Mouse (Mus musculus): ENCODE data around the gene Smndc1.

Gene Smndc1

GRCm38 (mm10) chr19:53389851-53390431 is 437 bp downstream of the Smndc1 start:
- no peak for DNase-seq (ENCODE audit: low spot score in 2 of 2)

DNA sequence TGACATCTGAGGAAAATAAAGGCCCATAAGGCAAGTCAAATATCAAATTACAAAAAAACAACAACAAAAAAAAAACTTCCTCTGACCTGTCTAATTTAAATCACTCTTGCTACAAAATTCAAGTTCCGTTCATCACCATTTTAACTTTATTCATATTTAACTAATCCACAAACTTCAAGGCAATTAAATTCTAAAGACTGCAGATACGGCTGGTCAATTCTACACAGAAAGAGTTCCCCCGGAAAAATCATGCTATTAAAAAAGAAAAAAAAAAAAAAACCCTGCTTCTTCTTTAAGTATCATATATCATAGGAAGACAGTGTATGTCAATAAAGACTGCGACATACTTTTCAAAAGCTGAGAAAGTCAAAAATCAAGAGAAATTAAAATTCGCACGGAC is 961 bp downstream of the Smndc1 start:
- no peak for DNase-seq (ENCODE audit: low spot score in 2 of 2)

GRCm38 (mm10) chr19:53383336-53383735 is 7.0 kb downstream of the Smndc1 start:
- DNase-seq (ENCODE audit: low spot score in 2 of 2): no peak

DNA sequence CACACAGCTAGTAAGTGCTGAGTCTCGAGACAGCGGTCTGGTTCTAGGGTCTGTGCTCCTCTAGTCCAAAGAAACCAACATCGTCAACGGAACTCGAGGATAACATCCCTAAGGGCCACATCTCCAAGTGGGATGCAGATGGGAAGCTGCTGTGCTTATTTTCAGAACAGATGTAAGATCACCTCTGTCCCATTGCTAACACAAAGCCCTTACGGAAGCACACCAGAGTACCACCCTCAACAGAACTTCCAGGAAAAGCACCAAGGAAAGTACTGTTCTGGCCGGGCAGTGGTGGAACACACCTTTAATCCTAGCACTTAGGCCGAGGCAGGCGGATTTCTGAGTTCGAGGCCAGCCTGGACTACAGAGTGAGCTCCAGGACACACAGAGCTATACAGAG is 12.0 kb downstream of the Smndc1 start:
- DNase-seq (ENCODE audit: low spot score in 2 of 2): no peak

GRCm38 (mm10) chr19:53377652-53378051 is 12.7 kb downstream of the Smndc1 start:
- DNase-seq (ENCODE audit: low spot score in 2 of 2): no peak

- no peak for DNase-seq (ENCODE audit: low spot score in 2 of 2)
These were observed 14.6 kb downstream of the Smndc1 start for GRCm38 (mm10) chr19:53375816-53376215.

- no peak for DNase-seq (ENCODE audit: low spot score in 2 of 2)
These were observed 15.1 kb downstream of the Smndc1 start for GRCm38 (mm10) chr19:53375299-53375698.

DNA sequence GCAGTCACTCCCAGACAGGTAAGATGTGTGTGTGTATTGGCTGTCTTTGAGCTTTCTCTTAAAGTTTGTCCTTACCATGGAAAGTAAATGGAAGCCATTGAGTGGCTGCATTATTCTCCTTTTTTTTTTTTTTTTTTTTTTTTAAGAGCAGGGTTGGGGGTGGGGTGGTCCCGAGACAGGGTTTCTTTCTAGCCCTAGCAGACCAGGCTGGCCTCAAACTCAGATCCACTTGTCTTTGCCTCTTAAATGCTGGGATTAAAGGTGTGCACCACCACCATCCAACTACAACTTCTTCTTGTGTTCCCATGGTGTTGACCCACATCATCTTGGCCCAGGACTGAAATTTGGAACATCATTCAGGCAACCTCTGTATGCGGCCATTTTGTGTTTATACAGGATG is 16.8 kb downstream of the Smndc1 start:
- DNase-seq (ENCODE audit: low spot score in 2 of 2): no peak

GRCm38 (mm10) chr19:53371666-53372065 is 18.7 kb downstream of the Smndc1 start, which contains the start of gene Gm10197:
TSS of gene Gm10197 (minus strand) at chr19:53371766.
- DNase-seq (ENCODE audit: low spot score in 2 of 2): no peak

DNA sequence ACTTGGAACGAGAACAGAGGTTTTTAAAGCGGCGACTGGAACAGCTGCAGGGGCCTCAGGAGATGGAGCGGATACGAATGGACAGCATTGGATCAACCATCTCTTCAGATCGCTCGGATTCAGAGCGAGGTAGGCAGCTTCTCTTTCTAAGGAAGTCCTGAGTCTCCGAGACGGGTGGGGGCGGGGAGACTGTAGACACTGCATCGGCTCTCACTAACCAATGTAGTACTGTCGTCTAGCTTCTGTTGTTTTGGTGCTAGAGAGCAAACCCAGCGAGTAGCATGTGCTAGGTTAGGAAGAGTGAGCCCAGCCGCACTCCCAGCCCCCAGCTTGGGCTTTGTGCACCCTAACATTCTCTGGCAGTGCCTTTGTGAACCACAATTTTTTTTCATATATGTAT is 20.1 kb downstream of the Smndc1 start:
- no peak for DNase-seq (ENCODE audit: low spot score in 2 of 2)

- peak; percentile 86 to 91 for DNase-seq (ENCODE audit: low spot score in 2 of 2)
These were observed 20.8 kb downstream of the Smndc1 start for GRCm38 (mm10) chr19:53369469-53370043.

DNA sequence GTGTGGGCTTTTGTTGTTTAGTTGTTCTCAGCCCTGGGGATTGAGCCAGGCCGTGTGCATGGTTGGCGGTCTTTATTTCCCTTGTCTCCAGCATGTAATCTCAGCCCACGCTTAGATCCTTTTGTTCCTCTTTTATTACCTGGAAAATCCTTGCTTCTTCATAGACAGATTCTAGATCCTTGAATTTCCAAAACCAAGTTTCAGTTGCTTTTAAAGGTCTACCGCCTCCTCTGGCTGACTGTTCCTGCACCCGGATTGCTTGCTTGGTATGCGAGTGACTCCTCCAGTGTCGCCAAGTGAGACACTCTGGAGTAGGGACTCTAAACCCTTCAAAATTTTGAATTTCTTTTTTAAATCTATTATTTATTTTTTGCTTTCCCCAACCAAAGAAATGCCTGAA is 23.5 kb downstream of the Smndc1 start:
- DNase-seq (ENCODE audit: low spot score in 2 of 2): no peak

DNA sequence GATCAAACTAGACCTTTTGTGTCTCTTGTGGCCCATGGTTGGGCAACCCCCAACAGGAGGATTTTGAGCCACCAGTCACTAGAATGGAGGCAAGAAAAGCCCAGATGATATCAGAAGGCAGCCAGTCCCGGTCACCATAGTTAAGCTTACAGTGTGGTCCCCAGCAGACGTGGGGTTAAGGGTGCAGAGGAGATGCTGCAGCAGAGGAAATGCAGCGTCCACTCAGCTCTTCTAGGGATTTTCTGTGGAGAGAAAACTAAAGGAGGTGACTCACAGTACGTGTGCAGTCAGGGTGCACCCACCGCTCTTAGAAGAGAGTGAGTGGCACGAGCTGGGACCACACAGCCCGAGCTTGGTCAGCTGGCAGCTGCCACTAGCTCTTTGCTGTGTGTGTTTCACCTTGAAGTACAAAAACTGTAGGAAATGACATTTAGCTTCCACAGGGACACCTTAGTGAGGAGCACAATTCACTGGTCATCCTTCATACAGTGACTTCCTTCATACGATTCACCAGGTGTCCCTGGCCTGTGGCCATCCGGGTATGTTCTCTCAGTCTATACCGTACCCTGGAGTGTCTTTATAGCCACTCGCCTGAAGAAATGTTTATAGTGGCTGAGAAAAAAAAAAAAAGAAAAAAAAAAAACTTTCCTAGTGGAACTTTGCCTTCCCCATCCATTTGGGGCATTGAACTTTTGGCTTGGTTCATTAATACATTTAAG is 24.2 kb downstream of the Smndc1 start:
- DNase-seq (ENCODE audit: low spot score in 2 of 2): no peak

DNA sequence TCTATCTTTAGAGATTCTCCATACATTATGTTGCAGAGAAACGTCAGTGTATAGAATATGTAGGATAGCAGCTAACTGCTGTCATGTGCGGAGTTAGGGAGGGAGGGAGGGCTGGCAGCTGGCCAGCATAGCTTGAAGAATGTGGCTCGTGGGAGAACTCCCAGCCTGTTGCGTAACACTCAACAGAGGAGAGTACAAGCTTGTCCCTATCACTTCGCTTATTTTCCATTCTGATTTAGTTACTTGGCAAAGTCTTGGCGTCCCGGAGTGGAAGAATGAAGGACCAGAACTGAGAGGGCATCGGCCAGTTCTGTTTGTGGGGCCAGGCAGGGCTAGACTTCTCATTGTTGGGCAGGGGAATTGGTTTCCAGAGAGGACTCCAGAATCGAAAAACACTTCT is 25.4 kb downstream of the Smndc1 start:
- DNase-seq (ENCODE audit: low spot score in 2 of 2): peak; percentile 75 to 85

DNA sequence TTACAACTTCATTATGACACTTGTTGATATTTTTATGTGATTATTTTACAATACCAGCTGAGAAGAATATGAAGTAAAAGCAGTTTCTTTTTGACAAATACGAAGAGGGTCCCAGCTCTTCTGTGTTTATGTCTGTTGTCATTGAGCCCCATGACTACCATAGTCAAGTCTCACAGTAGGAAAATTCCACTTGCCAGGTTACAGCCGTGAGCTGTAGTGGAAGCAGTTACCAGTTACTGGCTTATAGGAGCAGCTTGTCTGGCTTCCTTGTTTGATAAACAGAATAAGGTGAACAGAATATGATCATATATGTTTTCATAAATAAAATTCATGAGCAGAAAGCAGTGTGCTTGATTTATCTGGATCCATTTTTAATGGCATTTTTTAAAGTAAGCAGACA is 25.8 kb downstream of the Smndc1 start:
- no peak for DNase-seq (ENCODE audit: low spot score in 2 of 2)

DNA sequence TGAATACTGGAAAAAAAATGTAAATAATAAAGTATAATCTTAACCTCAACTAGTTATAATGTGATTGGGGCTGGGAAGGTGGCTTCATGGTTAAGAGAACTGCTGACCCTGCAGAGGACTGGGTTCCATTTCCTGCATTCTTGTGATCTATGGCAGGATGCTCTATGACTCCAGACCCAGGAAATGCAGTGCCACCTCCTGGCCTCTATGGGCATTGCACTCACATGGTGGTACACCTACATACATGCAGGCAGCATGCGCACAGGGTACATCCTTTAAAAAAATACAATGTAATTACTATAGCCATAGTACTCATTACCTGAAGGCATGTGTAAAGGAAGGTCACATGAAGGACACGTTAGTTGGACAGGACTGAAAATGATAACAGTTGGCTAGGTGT is 27.4 kb downstream of the Smndc1 start:
- no peak for DNase-seq (ENCODE audit: low spot score in 2 of 2)

- DNase-seq (ENCODE audit: low spot score in 2 of 2): peak; percentile 45 to 64
These were observed 30.0 kb downstream of the Smndc1 start for GRCm38 (mm10) chr19:53360265-53360958.

DNA sequence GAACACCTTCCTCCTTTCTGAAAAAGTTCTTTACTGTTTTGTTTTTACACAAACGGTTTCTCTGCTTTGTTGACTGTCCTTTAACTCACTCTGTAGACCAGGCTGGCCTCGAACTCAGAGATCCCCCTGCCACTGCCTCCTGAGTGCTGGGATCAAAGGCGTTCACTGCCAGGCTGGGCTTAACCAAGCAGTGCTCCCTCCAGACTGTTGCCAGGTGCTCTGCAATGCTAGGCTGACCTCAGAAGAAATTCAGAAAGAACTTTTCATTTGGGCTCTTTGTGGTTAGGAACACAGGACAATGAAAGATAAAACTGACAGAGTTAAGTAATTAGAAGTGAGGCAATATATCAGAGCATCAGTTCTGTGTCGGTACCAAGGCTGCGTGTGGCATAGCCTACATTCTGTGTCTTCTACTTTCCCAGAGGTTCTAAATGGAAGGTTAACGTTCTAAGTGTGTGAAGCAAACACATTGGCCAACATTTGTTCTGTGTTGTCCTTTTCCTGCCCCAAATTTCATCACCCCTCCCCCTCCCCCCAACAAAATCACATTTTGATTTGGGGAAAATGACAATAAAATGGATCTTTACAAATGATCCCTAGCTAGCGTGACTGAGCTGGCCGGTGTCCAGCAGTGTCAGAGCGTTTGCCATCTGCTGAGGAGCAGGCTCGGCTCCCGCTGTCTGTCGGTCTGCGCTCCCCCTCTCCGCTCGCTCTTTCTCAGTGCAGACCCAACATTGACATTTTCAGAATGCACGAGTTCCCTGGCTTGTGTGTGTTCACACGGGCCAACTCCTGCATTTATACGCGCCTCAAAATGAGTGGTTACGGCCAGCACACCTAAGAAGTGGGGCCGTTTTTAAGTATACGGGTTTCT is 31.0 kb downstream of the Smndc1 start:
- DNase-seq (ENCODE audit: low spot score in 2 of 2): peak; percentile 76 to 78

DNA sequence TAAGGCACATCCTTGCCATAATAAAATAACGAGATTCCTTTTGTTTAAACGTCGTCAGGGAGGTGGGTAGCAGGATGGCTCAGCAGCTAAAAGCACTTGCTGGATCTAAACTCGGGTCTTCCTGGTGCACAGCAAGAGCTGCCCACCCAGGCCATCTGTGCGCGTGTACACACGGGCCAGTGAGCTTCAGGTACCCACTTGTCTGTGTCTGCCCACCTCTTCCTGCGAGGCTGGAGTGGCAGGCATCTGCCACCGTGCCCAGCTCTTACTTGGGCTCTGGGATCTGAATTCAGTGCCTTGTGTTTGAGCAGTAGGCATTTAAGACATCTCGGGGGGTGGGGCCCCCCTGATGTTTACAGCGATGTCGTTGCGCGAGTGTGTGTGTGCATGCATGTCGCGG is 35.3 kb downstream of the Smndc1 start:
- DNase-seq (ENCODE audit: low spot score in 2 of 2): no peak

DNA sequence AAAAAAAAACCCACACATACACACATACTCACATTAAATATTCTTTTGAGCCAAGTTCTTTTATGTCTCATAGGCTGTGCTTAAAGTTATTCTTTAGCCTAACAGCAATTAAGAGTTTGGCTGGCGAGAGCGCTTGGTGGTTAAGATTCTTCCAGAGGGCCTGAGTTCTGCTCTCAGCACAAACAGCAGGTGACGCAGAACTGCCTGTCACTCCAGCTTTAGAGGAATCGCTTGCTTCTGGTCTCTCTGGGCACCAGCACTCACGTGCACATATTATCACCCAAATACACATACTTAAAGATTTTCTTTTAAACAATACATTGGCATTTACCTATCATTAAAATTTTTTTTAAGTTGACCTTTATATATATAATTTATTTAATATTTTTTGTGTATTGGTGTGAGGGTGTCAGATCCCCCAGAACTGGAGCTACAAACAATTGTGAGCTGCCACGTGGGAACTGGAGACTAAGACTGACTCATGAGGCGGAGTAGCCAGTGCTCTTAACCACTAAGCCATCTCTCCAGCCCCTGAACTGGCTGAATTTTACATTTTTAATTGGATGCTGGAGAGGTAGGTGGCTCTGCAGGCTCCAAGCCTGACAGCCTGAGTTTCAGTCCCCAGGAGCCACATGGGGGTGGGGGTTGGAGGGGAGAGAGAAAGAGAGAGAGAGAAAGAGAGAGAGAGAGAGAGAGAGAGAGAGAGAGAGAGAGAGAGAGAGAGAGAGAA is 35.9 kb downstream of the Smndc1 start:
- no peak for DNase-seq (ENCODE audit: low spot score in 2 of 2)

- DNase-seq (ENCODE audit: low spot score in 2 of 2): no peak
These were observed 36.5 kb downstream of the Smndc1 start for GRCm38 (mm10) chr19:53353864-53354263.

Measured in right cerebral cortex, postnatal 10 days (tissue).